Mouse (Mus musculus): ENCODE data around the gene Gcsh. TPM values are rescaled to one million over a fixed set of nuclear protein-coding genes. Genes with fewer than 3 reads are reported as not detected.

Gcsh gene
- total and polyA plus RNA-seq, 2 experiments from 2014 or later = 50.2 to 92.0 TPM

- Histone ChIP-seq H3K9ac (peak within 1 kb of the TSS; percentile 90), H3K36me3 (ENCODE audit: insufficient read depth) (no peaks in the 10 kb centered on the region), H3K4me3 (ENCODE audit: low read depth, low read length) (peak within 1 kb of the TSS; percentile 100), H3K9me3 (ENCODE audit: low read length) (no peaks in the 10 kb centered on the region), H3K4me2 (ENCODE audit: low read depth) (peak within 1 kb of the TSS; percentile 76), H3K4me1 (ENCODE audit: insufficient read depth) (peaks cover 16% of the 10 kb centered on the region), H3K27me3 (ENCODE audit: insufficient read depth, low read length) (no peaks in the 10 kb centered on the region), H3K27ac (ENCODE audit: low read depth, low read length) (peak within 1 kb of the TSS; percentile 67)
- DNase-seq (peak; percentile 91), ATAC-seq (peak; percentile 93)
- TF ChIP-seq CTCF (IDR thresholded peaks at IDR 0.05; ENCODE audit: low read depth) = peak; percentile 73
- 1% methylated on average over 39 of the region's 46 CpGs for WGBS
These were observed 50.2 kb downstream of the Gcsh start, which contains the start of gene Atmin for GRCm38 (mm10) chr8:116943161-116943554. Atmin (plus strand) TSS chr8:116943393.

- Histone ChIP-seq H3K27me3 (ENCODE audit: insufficient read depth, low read length) (no peaks in the 10 kb centered on the region), H3K4me2 (ENCODE audit: low read depth) (peak overlapping the region; percentile 76), H3K27ac (ENCODE audit: low read depth, low read length) (no peak overlapping the region), H3K9ac (no peak overlapping the region), H3K9me3 (ENCODE audit: low read length) (no peaks in the 10 kb centered on the region), H3K4me3 (ENCODE audit: low read depth, low read length) (peak overlapping the region; percentile 100), H3K4me1 (ENCODE audit: insufficient read depth) (peaks cover 16% of the 10 kb centered on the region), H3K36me3 (ENCODE audit: insufficient read depth) (no peaks in the 10 kb centered on the region)
- ATAC-seq (peak; percentile 18; the same call in 1 of the 2 replicates), DNase-seq (peak; percentile 21)
- TF ChIP-seq CTCF (IDR thresholded peaks at IDR 0.05; ENCODE audit: low read depth) = no peak
- WGBS = 68% methylated on average over 12 of the region's 12 CpGs
These were observed 50.9 kb downstream of the Gcsh start for GRCm38 (mm10) chr8:116942284-116943058.

DNA sequence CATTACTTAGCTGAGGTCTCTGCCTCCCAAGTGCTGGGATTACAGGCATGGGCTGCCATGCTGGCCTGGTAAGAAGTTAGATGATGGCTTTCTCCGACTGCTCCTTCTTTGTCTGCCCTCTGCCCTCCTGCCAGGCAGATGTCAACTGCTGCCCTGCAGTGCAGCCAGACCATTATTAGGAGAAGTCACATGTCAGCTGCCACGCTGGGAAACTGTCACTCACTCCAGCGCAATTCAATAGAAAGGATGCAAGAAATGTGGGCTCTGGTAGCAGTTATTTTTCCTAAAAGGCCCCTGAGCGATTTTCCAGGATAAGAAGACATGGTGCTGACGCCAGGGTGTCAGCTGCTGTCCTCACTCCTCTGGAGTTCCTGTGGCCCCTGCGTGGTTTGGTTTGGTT is 57.8 kb downstream of the Gcsh start:
- Histone ChIP-seq H3K27me3 (ENCODE audit: insufficient read depth, low read length) (no peaks in the 10 kb centered on the region), H3K4me2 (ENCODE audit: low read depth) (no peak overlapping the region), H3K27ac (ENCODE audit: low read depth, low read length) (no peak overlapping the region), H3K4me1 (ENCODE audit: insufficient read depth) (no peaks in the 10 kb centered on the region), H3K9me3 (ENCODE audit: low read length) (no peaks in the 10 kb centered on the region), H3K4me3 (ENCODE audit: low read depth, low read length) (no peak overlapping the region), H3K36me3 (ENCODE audit: insufficient read depth) (no peaks in the 10 kb centered on the region; the same call in 1 of the 2 replicates), H3K9ac (no peak overlapping the region)
- 49% methylated on average over 6 of the region's 6 CpGs for WGBS
- no peak for TF ChIP-seq CTCF (IDR thresholded peaks at IDR 0.05; ENCODE audit: low read depth)
- DNase-seq = no peak
- ATAC-seq = no peak

GRCm38 (mm10) chr8:116934976-116935375 is 58.4 kb downstream of the Gcsh start:
- Histone ChIP-seq H3K4me3 (ENCODE audit: low read depth, low read length) (no peak overlapping the region), H3K27ac (ENCODE audit: low read depth, low read length) (no peak overlapping the region), H3K4me1 (ENCODE audit: insufficient read depth) (no peaks in the 10 kb centered on the region), H3K27me3 (ENCODE audit: insufficient read depth, low read length) (no peaks in the 10 kb centered on the region), H3K9me3 (ENCODE audit: low read length) (no peaks in the 10 kb centered on the region), H3K4me2 (ENCODE audit: low read depth) (no peak overlapping the region), H3K36me3 (ENCODE audit: insufficient read depth) (no peaks in the 10 kb centered on the region; the same call in 1 of the 2 replicates), H3K9ac (no peak overlapping the region)
- WGBS = 94% methylated on average over 4 of the region's 4 CpGs
- ATAC-seq (no peak), DNase-seq (no peak)
- TF ChIP-seq CTCF (IDR thresholded peaks at IDR 0.05; ENCODE audit: low read depth) = no peak

Other genes starting within 250 kb of the Gcsh start
- 6.9 and 9.5 TPM in 2 replicates for gene Cmc2, start 72.1 kb downstream of the Gcsh start, total RNA-seq (2014; rRNA removed)
- 26.8 and 27.9 TPM in 2 replicates for gene Cmc2, start 72.1 kb downstream of the Gcsh start, polyA plus RNA-seq (2015; fragmentation: Nextera tagmentation; extraction: Ambion mirVana)
- 3.6 and 5.2 TPM in 2 replicates for gene Cenpn, start 71.8 kb downstream of the Gcsh start, total RNA-seq (2014; rRNA removed)
- gene Cenpn, start 71.8 kb downstream of the Gcsh start, polyA plus RNA-seq (2015; fragmentation: Nextera tagmentation; extraction: Ambion mirVana) = 4.7 and 5.9 TPM in 2 replicates
- 24.9 and 39.4 TPM in 2 replicates for gene Atmin, start 50.1 kb downstream of the Gcsh start, total RNA-seq (2014; rRNA removed)
- gene Atmin, start 50.1 kb downstream of the Gcsh start, polyA plus RNA-seq (2015; fragmentation: Nextera tagmentation; extraction: Ambion mirVana) = 15.1 and 18.8 TPM in 2 replicates
- 7.8 and 7.9 TPM in 2 replicates for gene 1700030J22Rik, start 14.6 kb downstream of the Gcsh start, total RNA-seq (2014; rRNA removed)
- gene 1700030J22Rik, start 14.6 kb downstream of the Gcsh start, polyA plus RNA-seq (2015; fragmentation: Nextera tagmentation; extraction: Ambion mirVana) = 4.3 and 6.5 TPM in 2 replicates
- not detected in 2 replicates for gene Pkd1l2, start 88.9 kb upstream of the Gcsh start, total RNA-seq (2014; rRNA removed)
- gene Pkd1l2, start 88.9 kb upstream of the Gcsh start, polyA plus RNA-seq (2015; fragmentation: Nextera tagmentation; extraction: Ambion mirVana) = 0.06 TPM in 1 of 2 replicates, not detected in the other
- gene Bco1, start 102.3 kb upstream of the Gcsh start, total RNA-seq (2014; rRNA removed) = not detected in 2 replicates
- gene Bco1, start 102.3 kb upstream of the Gcsh start, polyA plus RNA-seq (2015; fragmentation: Nextera tagmentation; extraction: Ambion mirVana) = 0.31 TPM in 1 of 2 replicates, not detected in the other
- 9.4 and 13.6 TPM in 2 replicates for gene Gan, start 164.6 kb upstream of the Gcsh start, total RNA-seq (2014; rRNA removed)
- gene Gan, start 164.6 kb upstream of the Gcsh start, polyA plus RNA-seq (2015; fragmentation: Nextera tagmentation; extraction: Ambion mirVana) = 3.2 and 4.8 TPM in 2 replicates